Mouse (Mus musculus) brain, embryonic 18.5 days (tissue): ENCODE results near the gene Stxbp2.

Experiments
- DNase-seq: peaks from one replicate; pipeline ENCODE4 v3.0.0-alpha.2; 2012; ENCODE audit warnings: low read depth, low spot score

Stxbp2 gene

GRCm38 (mm10) chr8:3631478-3631875 lies 722 bp downstream of the Stxbp2 start:
- no peak for DNase-seq

- no peak for DNase-seq
Observed at GRCm38 (mm10) chr8:3645804-3646203, 15.0 kb downstream of the Stxbp2 start.

- no peak for DNase-seq
Observed at GRCm38 (mm10) chr8:3646824-3647531, 16.2 kb downstream of the Stxbp2 start.

- DNase-seq, result no peak
Observed at GRCm38 (mm10) chr8:3647561-3647960, 16.8 kb downstream of the Stxbp2 start.

- DNase-seq, result no peak
Observed at GRCm38 (mm10) chr8:3648268-3648667, 17.5 kb downstream of the Stxbp2 start.

- no peak for DNase-seq
Observed at GRCm38 (mm10) chr8:3648990-3649389, 18.2 kb downstream of the Stxbp2 start.

GRCm38 (mm10) chr8:3652845-3653244 lies 22.1 kb downstream of the Stxbp2 start:
- DNase-seq, result no peak

GRCm38 (mm10) chr8:3654726-3655508 lies 24.2 kb downstream of the Stxbp2 start:
- no peak for DNase-seq

- no peak for DNase-seq
Observed at GRCm38 (mm10) chr8:3655526-3655925, 24.8 kb downstream of the Stxbp2 start, which contains the start of gene Retn. Retn (plus strand) TSS chr8:3655770.

- no peak for DNase-seq
Observed at GRCm38 (mm10) chr8:3656725-3657381, 26.1 kb downstream of the Stxbp2 start.

- DNase-seq, result no peak
Observed at GRCm38 (mm10) chr8:3660889-3661288, 30.1 kb downstream of the Stxbp2 start.

- DNase-seq, result no peak
Observed at GRCm38 (mm10) chr8:3664405-3664804, 33.6 kb downstream of the Stxbp2 start.

- no peak for DNase-seq
Observed at GRCm38 (mm10) chr8:3665507-3665906, 34.8 kb downstream of the Stxbp2 start, which contains the start of gene Mcemp1. Mcemp1 (plus strand) TSS chr8:3665754.

- no peak for DNase-seq
Observed at GRCm38 (mm10) chr8:3670388-3670787, 39.6 kb downstream of the Stxbp2 start.

GRCm38 (mm10) chr8:3671980-3672491 lies 41.3 kb downstream of the Stxbp2 start, which contains the start of gene Fcor:
Fcor (minus strand) TSS chr8:3672362.
- DNase-seq, result peak; percentile 70

- no peak for DNase-seq
Observed at GRCm38 (mm10) chr8:3674671-3675070, 43.9 kb downstream of the Stxbp2 start.

GRCm38 (mm10) chr8:3676131-3676992 lies 45.6 kb downstream of the Stxbp2 start, which contains the start of gene Trappc5:
Trappc5 (plus strand) TSS chr8:3676299.
- DNase-seq, result peak; percentile 84

- no peak for DNase-seq
Observed at GRCm38 (mm10) chr8:3676993-3677579, 46.3 kb downstream of the Stxbp2 start.

GRCm38 (mm10) chr8:3678831-3679230 lies 48.1 kb downstream of the Stxbp2 start:
- DNase-seq, result no peak

- DNase-seq, result no peak
Observed at GRCm38 (mm10) chr8:3679236-3679635, 48.5 kb downstream of the Stxbp2 start.

- DNase-seq, result no peak
Observed at GRCm38 (mm10) chr8:3679656-3680055, 48.9 kb downstream of the Stxbp2 start.
